Mouse (Mus musculus) subcutaneous adipose tissue, adult 2 months (tissue): Measurements from ENCODE around the gene Vrk1. TPM values are rescaled to one million over a fixed set of nuclear protein-coding genes. Genes with fewer than 3 reads are reported as not detected.

Source experiments
- polyA plus RNA-seq: library from polyadenylated mRNA; depleted of rRNA; stranded (reverse); fragments of >200 nt; gene quantifications from 2 replicates; pipeline ENCODE4 v1.2.3, GENCODE M21; 2012; ENCODE audit warnings: low replicate concordance; rRNA removed

Gene Vrk1
- polyA plus RNA-seq = 5.2 and 9.3 TPM in 2 replicates

DNA sequence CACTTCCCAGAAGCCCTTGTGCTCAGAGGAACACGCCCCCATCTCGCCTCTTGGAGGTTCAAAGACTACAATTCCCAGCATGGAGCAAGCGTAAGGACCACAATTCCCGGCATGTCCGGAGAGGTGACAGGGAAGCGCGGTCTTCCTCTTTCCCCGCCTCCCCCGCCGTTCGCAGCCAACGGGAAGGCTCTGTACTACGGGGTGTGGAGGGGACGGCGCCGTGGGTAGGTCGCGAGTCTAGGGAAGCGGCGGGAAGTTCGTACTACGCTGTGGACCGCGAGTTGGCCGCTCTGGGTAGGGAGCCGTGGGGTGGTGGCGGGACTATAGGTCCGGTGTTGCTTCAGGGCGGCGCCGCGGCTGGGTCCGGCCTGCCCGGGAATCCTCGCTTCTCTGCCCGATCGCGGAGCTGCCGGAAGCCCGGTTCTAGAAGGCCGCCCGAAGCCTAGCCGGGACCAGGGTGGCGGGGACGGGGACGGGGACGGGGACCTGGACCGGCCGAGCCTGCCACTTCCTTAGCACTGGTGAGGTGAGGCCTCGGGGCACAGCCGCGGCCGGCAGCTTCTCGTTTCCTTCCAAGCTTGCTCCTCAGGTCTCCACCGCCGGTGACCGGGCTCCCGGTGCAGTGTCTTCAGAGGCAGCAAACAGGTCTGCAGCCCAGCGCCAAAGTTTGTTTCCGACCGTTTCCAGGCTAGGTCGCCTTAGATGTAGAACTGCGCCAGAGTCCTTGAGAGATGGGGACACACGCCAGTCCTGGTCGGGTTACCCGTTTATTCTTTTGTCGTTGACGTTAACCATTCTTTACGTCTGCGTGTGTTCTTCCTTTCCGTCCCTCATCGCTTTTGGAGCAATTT is at the start of gene Vrk1:
TSS of gene Vrk1 (plus strand) at position 164 of the 851 bp plus-strand sequence.

Other genes starting within 250 kb of the Vrk1 start
- gene Papola, start 225.5 kb upstream of the Vrk1 start, polyA plus RNA-seq = 45.3 and 67.0 TPM in 2 replicates